Mouse (Mus musculus) gastrocnemius, postnatal 10 days (tissue): ENCODE measurements at regions not wholly inside any gene's neighbourhood (a gene's known extent, or its start where the extent isn't known, plus 50 kb on each side); places are given as distances from the start of the nearest gene placed in this dataset.

ENCODE experiments used
- DNase-seq: peaks from one replicate; pipeline ENCODE4 v3.0.0; 2021; ENCODE audit warnings: mixed read lengths

GRCm38 (mm10) chr2:160256251-160256650 is 77.7 kb downstream of the Gm826 start:
- no peak for DNase-seq

DNA sequence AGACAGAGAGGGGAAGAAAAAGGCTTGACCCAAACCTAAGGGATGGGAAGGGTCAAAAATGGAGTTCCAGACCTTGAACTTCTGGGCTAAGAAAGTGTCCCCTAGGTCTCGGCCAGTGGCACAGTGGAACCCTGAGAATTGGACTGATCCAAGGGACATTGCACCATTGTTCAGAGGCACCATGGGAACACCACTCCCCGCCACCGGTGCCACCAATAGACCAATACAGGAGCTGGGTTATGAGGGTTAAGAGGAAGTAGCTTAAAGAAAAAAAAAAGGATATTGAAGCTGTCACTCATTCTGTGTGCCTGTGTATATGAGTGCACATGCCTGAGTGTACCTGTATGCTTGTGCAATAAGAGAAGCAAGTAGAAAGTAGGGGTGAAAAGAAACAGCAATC is 83.7 kb downstream of the Gm826 start:
- DNase-seq, result no peak

DNA sequence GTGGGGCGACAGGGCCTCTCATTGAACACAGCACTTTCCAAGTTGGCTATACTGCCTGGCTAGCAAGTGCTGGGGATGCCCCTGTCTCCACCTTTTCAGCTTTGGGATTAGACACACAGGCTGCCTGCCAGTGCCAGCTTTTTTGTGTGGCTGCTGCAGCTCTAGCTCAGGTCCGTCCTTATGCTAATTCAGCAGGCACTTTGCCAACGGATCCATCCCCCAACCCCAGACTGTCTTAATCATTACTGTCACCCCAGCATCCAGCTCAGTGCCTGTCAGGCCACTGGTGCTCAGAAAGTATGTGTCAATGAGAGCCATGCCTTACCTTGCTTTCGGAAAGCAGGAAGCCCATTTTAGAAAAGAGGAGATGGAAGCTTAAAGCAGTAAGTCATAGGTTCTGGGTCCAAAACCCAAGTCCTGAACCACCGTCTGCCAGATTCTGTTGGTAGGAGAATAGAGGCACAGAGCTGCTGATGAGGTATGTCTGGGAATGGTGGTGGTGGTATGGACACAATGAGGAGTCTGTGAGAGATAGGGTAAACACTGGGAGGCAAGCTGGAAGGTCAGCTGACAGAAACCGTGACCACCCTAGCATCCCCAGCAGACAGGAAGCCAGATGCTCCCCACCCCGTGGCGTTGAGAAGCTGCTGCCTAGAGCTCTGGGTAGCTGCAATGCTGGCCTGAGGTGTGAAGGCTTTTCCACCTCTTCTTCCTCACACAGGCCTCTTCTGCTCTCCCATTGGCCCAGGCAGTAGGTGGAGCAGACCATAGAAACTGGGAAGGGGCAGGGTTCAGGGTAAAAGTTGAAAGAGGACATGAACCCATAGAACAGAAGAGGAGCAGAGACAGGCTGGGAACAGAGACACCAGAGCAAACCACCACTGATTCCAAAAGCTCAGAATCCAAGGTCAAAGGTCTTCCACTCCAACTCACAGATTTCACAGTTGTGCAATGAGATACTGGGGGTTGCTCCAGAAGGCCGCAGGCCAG is 84.6 kb downstream of the Gm826 start:
- no peak for DNase-seq

DNA sequence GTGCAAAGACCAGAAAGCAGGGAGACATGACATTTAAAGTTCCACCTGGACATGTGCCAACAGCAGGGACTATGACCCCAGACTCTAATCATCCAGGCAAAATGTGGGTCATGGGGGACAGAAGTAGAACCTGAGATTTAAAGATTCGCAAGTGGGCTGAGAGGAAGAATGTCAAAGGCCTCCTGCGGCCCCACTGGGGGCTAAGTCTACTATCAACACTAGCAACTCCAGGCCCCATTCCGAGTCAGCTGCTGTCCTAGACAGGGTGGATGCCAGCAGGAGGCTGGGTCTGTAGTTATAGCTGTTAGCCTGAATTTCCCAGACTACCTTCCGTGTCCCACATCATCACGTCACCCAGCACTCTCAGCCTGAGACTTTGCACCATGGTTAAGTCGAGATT is 86.7 kb downstream of the Gm826 start:
- DNase-seq, result no peak

DNA sequence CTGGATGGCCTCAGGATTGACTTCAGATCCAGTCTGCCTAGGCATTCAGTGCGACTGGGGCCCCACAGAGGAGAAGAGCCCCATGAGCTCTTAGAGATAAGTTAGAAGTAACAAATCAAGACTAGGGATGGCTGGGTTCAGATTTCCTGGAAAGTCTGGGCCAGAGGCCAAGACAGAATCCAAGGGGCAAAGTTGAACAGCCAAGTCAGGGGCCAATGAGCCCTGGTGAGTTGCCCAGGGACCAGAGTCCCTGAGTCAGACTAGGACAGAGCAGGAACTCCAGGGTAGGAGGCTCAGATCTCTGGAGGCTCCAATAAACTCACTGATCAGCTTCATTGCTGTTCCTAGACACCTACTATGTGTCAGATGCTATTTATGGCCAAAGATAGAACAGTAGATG is 87.6 kb downstream of the Gm826 start:
- DNase-seq, result no peak

GRCm38 (mm10) chr2:160244866-160245265 is 89.1 kb downstream of the Gm826 start:
- DNase-seq, result no peak

DNA sequence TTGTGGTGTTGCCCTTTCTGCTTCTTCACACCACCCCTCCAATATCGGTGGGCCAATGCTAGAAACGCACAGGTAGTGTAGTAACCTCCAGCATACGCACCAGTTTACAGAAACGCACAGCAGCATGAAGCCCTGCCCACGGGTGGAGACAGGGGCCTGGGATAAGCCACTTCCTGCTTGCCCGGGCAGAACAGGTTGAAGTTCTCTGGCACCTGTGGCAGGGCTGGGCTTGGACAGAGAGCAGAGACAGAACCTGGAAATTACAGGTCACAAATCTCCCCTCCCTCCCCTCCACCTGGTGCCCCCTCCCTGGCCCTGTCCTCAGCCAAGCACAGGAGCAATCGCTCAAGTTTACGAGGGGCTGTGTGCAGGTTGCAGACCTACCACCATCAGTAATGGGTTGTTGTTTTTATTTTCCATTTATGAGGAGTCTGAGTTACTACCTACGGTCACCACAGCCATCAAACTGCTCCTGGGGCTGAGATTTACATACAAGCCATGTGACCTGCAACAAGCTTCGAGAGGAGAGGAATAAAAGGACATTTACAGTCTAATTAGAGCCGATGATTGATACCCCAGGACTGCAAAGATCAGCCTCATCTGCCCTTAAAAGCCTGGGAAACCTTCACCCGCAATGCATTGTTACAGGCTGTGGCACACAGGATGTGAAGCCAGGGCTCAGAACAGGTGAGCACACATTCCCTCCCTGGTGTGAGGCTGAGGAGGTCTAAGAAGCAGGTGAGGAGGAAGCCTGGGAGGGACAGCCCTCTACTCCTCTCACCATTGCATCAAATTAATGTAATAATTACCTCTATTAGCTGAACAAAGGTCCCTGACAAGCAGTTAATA is 93.2 kb downstream of the Gm826 start:
- no peak for DNase-seq

GRCm38 (mm10) chr2:160237436-160238104 is 96.4 kb downstream of the Gm826 start:
- DNase-seq, result no peak

DNA sequence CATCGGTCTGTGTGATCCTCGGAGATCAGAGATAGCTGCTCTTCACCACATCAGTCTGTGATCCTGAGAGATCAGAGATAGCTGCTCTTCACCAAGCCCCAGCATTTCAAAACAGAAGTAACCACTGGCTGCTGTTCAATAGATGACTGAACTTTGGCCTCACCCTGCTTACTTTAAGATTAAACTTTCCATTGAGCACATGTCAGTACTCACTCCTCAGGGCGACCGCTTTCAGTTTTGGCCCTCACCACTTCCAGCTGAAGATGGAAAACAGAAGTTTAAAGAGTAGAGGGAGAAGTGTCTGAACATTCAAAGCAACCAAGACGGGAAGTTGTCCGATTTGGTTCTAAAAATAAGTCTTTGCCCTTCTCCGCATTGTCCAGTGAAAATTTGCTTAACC is 97.2 kb downstream of the Gm826 start:
- DNase-seq, result no peak

- DNase-seq, result no peak
These were observed 103.2 kb downstream of the Gm826 start for GRCm38 (mm10) chr2:160230786-160231185.

- DNase-seq, result no peak
These were observed 105.5 kb downstream of the Gm826 start for GRCm38 (mm10) chr2:160228331-160229035.

DNA sequence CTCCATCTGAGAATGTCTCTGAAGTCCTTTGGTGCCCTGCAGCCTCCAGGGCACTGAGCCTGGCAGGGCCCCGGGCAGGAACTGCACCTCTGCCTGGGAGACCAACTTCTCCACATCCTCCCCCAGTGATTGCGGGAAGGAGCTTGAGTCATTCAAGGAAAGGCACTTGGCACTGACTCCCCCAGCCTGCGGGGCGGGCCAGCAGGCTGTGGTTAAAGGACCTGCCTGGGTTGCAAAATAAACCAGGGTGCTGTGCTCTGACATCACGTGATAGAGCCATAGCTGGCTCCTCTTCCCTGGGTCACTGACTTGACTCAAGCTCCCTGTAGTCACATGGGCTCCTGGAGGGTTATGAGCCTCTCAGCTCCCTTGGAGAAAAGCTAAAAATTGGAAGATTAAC is 108.5 kb downstream of the Gm826 start:
- no peak for DNase-seq

GRCm38 (mm10) chr2:160223366-160223765 is 110.6 kb downstream of the Gm826 start:
- DNase-seq, result no peak

DNA sequence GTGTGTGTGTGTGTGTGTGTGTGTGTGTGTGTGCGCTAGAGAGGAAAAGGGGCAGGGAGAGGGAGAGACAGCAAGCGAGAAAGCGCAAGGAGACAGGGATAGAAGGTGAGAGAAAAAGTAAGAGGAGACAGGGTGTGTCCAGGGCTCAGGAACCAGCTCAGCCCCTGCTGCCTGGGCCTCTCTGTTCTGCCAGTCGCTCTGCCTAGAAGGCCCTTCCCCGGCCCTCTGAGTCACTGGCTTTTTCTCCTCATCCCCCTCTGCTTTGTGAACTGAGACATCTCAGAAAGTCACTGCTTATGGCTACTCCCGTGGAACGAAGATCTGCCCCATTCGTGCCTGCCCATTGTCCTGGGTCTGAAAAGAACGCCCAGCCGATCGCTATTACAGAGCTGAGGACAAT is 112.2 kb downstream of the Gm826 start:
- no peak for DNase-seq

DNA sequence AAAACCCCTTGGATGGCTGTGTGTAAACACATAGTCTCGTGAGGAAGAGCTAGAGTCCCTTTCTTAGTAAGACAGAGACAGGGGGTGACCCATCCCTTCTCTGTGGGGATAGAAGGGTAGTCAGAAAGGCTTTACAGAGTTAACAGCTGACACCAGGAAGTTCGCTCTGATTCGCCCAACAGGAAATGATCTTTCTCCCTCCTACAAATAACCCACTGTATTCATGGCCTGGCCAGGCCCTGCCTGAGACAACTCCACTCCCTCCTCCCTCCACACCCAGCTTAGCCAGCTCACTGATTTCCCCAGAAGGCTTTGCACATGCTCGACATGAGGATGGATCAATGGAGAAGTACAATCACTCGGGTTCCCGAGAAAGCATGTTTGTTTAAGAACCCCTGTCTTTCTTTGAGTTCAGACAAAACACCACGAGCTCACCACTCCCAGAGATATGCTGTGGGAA is 113.4 kb downstream of the Gm826 start:
- DNase-seq, result no peak

DNA sequence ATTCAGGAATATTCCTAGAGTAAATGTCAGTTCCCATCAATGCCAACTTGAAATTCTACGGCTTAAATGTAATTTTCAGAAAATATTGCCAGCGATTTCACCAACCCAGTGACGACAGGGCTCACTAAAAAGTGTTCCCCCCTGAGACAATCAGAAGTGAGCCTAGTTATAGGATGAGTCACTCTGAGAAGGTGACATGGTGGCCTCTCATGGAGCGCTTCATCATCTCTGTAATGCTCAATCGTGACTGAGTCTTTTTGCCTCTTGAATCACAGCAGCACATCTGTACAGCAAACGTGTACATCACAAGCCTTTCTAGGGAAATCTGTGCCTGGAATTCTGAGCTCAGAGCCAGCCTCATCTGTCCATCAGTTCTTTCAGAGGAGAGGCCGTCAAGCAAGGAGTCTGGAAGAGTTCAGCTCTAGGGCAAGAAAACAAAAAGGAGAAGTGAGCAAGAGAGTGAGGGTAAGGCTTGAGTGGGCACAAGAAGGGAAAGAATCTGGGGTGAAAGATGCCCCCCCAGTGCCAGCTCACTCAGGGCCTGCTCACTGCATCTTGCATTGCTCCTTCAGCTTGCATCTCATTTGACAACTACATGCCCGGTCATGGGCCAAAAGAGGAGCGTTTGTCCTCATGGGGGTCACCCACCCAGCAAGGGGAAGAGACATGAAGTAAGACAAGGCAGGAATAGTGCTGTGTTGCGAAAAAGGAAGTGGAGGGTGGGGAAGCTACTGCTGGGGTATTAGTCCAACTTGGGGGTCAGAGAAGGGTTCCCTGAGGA is 119.7 kb downstream of the Gm826 start:
- DNase-seq, result no peak

DNA sequence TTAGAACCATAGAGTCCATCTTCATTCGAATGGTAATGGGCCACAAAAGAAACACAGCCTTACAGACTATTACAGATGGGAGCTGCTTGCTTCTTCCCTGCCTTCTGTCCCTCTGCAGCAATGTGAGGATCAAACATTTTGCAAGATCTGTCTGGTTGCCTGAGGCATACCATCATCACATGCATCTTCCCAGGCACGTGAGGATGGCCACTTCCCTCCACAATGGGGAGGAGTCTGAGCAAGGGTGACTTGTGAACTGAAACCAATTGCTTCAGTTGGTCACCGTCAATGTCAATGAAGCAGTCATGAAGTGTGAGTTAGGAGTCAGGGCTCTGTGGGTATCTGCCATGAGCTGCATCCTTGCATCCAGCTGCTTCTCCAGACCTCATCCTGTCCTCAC is 123.5 kb downstream of the Gm826 start:
- no peak for DNase-seq

DNA sequence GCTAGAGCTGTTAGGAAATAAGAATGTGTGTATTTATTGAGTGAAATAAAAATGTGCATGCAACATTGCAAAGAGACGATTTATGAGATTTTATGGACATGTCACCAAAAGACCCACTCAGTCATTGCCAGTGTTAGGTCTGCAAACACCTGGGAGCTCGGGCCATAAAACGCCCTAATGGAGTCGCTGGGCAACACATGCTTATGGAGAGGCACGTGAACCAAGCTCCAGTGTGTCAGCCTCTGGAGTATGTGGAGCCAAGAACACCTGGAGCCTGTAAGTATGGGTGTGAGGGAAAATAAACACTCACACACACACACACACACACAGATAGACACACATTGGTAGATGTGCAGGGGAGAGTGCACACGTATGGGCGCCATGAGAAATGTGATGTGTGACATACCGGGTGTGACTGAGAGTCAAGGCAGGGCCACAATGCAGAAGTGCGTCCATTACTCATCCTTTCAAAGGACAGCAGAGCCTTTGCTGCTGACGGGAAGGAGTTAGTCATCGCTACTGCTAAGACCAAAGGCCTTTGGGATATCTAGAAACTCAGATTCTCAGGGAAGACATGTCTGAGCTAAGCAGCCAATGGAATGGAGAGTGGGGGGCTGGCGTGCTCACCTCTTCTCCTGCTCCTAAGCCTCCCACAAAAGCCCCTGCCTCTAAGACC is 124.2 kb downstream of the Gm826 start:
- no peak for DNase-seq

- no peak for DNase-seq
These were observed 125.7 kb downstream of the Gm826 start for GRCm38 (mm10) chr2:160208295-160208694.

DNA sequence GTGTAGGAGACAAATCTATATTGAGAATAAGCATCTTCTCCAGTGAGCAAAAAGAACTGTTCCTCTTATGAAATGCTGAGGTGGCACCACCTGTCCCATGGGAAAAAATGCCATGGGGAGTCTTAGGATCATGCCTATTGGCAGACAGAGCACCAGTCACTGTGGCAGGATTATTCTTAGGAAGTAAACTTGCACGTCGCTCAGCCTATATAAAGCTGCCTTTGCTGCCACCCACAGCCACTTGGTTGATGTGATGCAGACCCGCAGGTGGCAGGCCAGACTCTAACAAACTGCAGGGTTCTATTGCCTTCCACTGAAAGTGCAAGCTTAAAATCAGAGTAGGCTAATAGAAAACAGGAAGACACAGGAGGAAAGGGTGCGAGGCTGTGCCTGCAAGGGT is 126.7 kb downstream of the Gm826 start:
- no peak for DNase-seq

DNA sequence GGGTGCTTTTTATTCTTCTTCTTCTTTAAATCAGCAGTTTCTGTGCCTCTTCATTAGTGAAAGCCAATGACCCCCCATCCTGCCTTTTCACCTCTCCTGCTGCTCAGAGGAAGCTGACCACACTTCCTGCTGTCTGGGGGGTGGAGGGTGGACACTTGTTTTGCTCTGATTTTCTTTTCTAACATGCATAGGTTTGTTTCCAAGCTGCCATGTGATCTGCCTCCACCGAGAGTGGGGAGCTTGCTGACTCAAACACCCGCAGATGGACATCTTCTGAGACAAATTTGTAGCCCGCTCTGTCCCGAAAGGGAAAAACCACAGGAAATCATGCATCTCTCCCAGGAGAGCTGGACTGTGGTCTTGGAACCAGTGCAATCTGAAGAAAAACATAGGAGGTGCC is 141.3 kb downstream of the Gm826 start:
- no peak for DNase-seq
